Mouse (Mus musculus) erythroblast, adult 5-6 weeks (primary cell): ENCODE data around the gene Pecr. TPM values are rescaled to one million over a fixed set of nuclear protein-coding genes. Genes with fewer than 3 reads are reported as not detected.
"Not testable (repeated sequence)": the region's sequence is repeated elsewhere in the genome, so short reads cannot be mapped to it uniquely, and the experiment has no call there.

Source experiments
- ATAC-seq: replicated peaks from 2 replicates; pipeline ENCODE4 v1.8.0; 2016; ENCODE audit warnings: moderate number of reproducible peaks, mild to moderate bottlenecking, moderate TSS enrichment, inconsistent platforms; ENCODE audit not compliant: poor library complexity, low FRiP score, severe bottlenecking
- total RNA-seq, 2 experiments: library from RNA; stranded (forward) in 1 of 2; stranded (reverse) in 1 of 2; fragments of 150-400 nt in 1 of 2; fragments of 200-764, 138-1000 nt in 1 of 2; gene quantifications; 2 replicates each; pipeline versions ENCODE4 v1.2.3 to v1.2.4; 2015 to 2017; ENCODE audit warnings: low replicate concordance in 2 of 2

Pecr gene
- total RNA-seq, 2 experiments from 2014 or later: 0.34 TPM; not detected in 1

GRCm38 (mm10) chr1:72290896-72291295, 6.8 kb upstream of the Pecr start:
- ATAC-seq: no peak

DNA sequence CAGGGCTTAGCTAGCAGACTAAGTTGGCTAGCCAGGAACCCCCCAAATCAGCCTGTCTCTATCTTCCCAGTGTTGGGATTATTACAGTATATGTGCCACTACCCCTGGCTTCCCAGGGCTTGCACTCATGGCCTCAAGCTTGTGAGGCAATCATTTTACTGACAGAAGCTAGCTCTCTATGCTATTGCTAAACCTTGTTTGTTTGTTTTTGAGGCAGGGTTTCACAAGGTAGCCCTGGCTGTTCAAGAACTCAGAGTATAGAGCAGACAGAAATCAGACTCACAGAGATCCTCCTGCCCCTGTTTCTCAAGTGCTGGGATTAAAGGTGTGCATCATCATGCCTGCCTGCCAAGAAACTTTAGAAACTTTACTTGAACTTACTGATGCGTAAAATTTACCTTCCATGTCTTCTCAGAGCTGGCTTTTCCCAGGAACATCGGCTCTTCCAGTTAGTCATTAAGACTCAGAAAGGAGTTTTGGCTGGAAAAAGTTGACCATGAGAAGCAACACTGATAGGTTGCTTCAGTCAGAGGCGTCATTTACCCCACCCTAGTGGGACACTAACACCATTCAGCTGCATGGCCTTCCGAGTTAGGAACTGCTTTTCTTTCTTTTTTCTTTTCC, 4.5 kb upstream of the Pecr start:
- ATAC-seq: no peak

DNA sequence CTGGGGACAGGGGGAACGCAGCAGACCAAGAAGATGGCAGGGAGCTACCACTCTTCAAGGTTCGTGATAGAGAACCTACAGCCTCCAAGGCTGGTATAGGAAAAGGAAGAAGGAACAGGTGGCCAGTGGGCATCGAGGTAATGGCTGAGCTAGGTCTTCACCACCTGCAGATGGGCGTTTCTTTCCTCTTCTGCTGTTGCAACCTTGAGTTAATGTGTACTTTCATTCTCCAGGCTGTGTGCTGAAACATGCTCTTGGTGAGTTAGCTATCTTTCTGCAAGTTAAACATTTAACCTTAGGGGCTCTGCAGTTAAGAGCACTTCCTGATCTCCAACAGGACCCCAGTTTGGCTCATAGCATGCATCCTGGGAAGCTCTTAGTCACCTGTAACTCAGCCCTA, 3.8 kb upstream of the Pecr start:
- no peak for ATAC-seq

GRCm38 (mm10) chr1:72286904-72287303, 2.8 kb upstream of the Pecr start:
- no peak for ATAC-seq

GRCm38 (mm10) chr1:72284539-72284938, 425 bp upstream of the Pecr start:
- ATAC-seq: no peak

DNA sequence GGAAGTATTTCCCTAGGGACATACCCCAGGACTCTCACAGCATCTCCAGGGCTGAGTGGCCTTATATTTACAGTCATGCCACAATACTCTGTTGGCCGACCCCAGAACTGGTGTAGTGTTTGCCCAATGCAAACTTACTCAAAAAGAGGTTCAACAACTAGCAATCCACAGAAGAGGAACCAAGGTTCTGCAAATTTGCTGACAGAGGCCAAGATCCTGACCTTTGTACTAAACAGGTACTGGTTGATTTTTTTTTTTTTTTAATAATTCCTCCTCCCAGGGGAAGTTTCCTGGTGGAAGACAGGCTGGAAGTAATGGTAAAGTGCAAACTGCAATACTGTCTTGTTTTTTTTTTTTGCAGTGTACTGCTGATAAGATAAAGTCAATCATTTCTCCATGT, 1.5 kb downstream of the Pecr start:
- no peak for ATAC-seq

GRCm38 (mm10) chr1:72278085-72278484, 6.0 kb downstream of the Pecr start:
- ATAC-seq: no peak

DNA sequence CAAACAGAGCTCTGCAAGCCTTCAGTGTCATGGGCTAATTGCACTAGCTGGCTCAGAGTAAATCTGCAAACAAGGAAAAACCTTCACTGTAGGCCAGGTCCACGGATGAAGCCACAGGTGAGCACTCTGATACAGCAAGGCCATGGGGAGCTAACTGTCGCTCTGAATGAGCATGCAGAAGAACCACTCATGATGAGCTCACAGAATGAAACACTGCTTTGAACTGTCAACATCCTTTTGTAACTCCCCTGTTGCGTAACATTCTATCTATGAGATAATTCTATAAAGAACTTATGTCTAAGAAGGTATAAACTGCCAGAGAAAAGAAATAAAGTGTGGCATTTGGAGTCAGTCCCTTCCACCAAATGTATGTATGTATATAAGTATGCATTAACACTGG, 21.0 kb downstream of the Pecr start:
- ATAC-seq: no peak

DNA sequence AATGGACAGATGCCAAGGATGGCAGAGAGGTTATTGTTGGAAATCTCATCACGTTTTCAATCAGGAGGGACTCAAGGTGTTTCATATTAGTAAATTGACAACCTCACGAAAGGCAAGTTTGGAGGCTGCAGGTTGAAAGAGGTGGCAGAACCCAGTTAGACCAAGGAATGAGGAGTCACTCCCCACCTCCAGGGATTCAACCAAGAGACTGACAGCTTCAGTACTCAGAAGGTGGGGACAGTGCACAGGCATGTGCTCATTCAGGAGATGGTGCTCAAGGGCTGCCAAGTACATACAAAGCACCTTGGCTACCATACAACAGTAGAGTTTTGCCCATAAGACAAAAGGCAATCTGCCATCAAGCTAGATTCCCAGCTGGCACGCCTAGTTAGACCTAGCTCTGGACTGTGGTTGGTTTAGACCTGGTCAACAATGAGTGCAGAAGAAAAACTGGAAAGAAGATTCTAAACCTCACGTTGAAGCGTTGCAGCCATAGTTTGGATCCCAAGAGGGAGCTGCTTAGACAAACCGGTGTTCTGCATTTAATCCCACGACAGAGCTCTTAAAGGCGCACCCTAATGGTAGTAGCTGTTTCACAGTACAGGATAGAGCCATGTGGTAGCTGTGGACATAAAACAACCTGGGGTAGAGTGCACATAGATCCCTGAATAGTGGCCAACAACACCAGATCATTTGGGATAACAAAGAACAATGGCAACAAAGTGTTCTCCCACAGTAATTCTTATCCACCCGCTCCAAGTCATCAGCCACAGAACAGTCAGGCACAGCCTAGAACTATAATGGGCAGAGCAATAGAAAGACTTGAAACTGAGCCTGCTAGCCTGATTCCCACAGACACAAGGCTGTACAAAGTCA, 27.5 kb downstream of the Pecr start:
- no peak for ATAC-seq

DNA sequence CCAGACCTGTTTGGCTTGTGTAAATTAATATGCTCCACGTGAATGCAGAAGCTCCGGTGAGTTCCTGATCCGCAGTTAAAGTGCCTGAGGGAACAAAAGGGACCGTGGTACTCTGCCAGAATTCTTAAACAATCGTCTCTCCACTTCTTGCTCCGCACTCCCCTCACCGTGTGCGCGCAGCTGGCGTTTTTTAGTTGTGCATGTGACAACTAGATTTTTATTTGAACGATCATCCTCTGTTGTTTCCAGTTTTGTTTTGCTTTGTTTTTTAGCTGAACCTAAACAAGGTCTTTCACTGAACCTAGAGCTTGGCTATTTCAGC, 28.3 kb downstream of the Pecr start:
- ATAC-seq: no peak

DNA sequence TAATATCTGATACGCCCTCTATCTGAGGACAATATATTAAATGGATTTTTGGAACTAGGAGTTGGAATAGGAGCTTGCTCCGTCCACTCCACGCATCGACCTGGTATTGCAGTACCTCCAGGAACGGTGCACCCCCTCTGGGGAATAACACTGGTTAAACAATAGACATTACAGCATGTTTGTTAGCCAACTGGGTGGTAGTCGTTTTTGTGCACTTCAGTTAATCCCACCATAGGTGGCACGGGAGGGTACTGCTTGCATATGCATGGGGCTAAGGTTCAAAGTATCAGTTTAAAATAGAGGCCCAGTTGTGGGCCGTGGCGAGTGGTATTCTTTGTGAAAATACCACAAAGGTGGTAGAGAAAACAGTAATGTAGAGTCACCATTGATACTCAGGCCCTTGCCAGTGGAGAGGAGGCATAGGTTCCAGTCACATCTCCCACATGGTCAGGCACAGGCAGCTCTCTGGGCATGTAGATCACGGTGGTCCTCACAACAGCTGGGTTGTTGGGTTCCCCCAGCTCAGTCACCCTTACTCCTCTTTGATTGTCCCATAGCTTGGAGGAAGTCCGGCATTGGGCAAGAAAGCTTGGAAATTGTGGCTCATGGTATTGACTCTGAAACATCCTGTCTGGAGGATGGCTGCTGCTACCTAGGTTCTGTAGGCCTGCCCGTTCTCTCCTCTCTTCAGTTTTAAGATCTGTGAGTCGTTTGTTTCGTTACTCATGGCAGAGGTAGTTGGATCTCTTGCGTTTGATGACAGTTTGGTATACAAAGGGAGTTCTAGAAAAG, 28.9 kb downstream of the Pecr start:
- peak; percentile 41 for ATAC-seq

GRCm38 (mm10) chr1:72254545-72255061, 29.5 kb downstream of the Pecr start:
- peak; percentile 92 for ATAC-seq

GRCm38 (mm10) chr1:72253881-72254491, 30.1 kb downstream of the Pecr start:
- ATAC-seq: no peak

- ATAC-seq: no peak
These were observed 32.3 kb downstream of the Pecr start for GRCm38 (mm10) chr1:72251806-72252205.

GRCm38 (mm10) chr1:72248226-72248737, 35.8 kb downstream of the Pecr start:
- ATAC-seq: not testable (repeated sequence)

DNA sequence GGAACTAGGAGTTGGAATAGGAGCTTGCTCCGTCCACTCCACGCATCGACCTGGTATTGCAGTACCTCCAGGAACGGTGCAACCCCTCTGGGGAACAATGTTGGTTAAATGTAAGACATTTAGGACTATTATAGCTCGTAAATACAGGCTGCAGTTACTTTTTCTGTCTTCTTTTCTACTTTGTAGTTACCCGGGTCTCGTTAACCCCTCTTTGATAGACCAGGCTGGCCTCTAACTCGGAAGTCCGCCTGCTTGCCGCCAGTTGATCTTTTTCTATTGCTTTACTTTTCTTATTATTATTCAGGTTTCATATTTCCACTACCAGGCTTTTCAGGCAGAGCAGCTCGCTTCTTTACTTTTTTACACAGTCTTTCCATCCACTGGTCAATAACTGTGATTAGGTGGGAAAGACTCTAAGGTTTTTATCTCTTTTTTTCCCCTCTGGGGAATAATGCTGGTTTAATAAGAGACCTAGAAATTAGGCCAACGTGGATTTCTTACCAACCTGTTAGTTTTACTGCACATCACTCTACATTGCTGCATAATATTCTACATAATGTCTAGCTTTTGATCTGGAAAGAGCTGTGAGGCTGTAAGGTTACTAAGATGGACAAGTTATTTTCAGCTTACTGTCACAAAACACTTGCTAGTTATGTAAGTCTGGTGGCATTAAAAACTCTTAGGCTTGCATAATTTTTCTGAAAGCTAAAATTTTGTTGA, 39.6 kb downstream of the Pecr start:
- no peak for ATAC-seq

DNA sequence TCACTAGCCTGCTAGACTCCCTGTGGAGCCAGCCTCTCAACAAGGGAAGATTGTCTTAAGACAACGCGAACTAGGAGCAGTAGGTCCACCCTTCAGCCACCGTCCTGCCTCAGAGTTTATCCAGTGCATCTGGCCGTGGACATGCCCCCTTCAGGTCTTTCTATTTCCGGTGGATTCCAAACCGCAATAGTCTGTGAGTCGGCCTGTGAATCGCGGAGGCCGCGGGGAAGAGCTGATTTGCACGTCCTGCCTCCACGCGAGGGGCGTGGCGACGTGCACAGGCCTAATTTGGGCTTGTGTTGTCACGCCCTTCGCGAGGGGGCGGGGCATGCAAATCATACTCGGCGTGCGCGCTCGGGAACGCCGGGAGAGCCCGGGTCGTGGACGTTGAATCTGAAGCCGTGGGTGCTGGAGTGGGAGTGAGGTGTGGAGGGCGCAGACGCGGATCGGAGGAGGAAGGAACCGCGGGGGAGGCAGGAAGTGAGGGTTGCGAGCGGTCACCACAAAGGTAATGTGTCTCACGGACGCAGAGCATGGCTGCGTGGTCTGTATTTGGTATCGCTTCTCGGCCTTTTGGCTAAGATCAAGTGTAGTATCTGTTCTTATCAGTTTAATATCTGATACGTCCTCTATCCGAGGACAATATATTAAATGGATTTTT, 40.3 kb downstream of the Pecr start:
- peak; percentile 100 for ATAC-seq

- ATAC-seq: no peak
These were observed 41.5 kb downstream of the Pecr start for GRCm38 (mm10) chr1:72242581-72243143.
